Mouse (Mus musculus) gastrocnemius, adult 2 months (tissue): ENCODE measurements around the gene Fndc3a. TPM values are rescaled to one million over a fixed set of nuclear protein-coding genes. Genes with fewer than 3 reads are reported as not detected.

Source experiments
- DNase-seq: peaks from one replicate; pipeline ENCODE4 v3.0.0; 2022
- H3K27ac ChIP-seq: fragments of 200-600 bp; 2 replicates; pipeline ENCODE4 v1.8.1; 2022; ENCODE audit warnings: mild to moderate bottlenecking
- H3K4me3 ChIP-seq: fragments of 200-600 bp; 2 replicates; pipeline ENCODE4 v1.8.1; 2022; ENCODE audit warnings: mild to moderate bottlenecking, moderate library complexity
- CTCF ChIP-seq: fragments of 200-600 bp; IDR thresholded peaks from 2 replicates; pipeline ENCODE4 v1.8.1; 2022; ENCODE audit warnings: antibody characterized with exemption, mild to moderate bottlenecking, moderate library complexity
- intact Hi-C: fragments of 180-260 bp; cut with DNase I; formaldehyde crosslinking; loops from one replicate; pipeline ENCODE4 v1.15.1; 2025
- total RNA-seq, 2 experiments: library from RNA; stranded (reverse); gene quantifications; 2 replicates each; pipeline ENCODE4 v1.2.3; 2021

Fndc3a gene
- total RNA-seq, 2 experiments from 2014 or later = 7.5 to 8.5 TPM

DNA sequence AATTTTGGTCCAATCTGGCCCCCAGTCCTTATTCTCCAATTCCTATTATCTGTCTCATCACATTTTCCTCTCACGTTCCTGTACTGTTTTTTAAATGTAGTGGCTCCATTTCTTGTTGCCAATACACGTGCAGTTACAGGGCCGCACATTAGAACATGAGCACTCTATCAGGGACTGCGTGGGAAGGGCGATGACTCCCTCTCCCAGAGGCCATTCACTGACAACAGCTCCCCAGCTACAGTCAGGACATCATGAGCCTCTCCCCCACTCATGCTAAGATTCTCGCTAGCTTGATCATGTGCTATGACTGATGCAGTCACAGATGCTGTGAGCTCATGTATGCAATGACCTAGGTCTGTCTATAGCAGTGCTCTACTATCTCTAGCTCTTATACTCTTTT lies 71.3 kb downstream of the Fndc3a start:
- TF ChIP-seq CTCF = no peak

DNA sequence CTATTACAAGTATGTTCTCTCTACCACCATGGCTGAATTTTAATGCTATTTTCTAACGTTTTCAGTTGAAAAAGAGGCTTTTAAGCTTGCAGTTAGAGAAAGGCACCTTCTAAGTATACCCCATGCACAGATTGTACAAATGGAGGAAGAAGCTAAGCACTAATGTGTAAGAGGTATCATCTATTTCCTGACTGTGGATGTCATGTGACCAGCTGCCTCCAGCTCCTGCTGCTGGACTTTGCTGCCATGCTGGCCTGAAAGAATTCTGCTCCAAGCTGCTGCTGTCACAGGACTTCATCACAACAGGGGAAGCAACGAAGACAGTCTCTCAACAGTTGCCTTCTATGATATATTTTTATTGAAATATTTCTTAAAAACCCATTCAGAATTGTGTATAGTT lies 76.2 kb downstream of the Fndc3a start:
- H3K27ac ChIP-seq = no peak overlapping the region
- no peak for TF ChIP-seq CTCF
- no peak for DNase-seq
- no peak overlapping the region for H3K4me3 ChIP-seq
- intact Hi-C loops = no loop called here

More for the DNA sequence above, 71.3 kb downstream of the Fndc3a start:
- intact Hi-C loops = no loop called here
- H3K27ac ChIP-seq = no peak overlapping the region
- H3K4me3 ChIP-seq = no peak overlapping the region
- DNase-seq = no peak

- TF ChIP-seq CTCF = no peak
- no peak overlapping the region for H3K4me3 ChIP-seq
- H3K27ac ChIP-seq = no peak overlapping the region
- intact Hi-C loops = no loop called here
- DNase-seq = no peak
Measured at GRCm38 (mm10) chr14:72625411-72625810, 84.4 kb downstream of the Fndc3a start.

- TF ChIP-seq CTCF = no peak
- no peak overlapping the region for H3K4me3 ChIP-seq
- no peak for DNase-seq
- intact Hi-C loops = loop anchor here (5.0 kb wide), 1 partner anchor 103 kb away; no protein-coding TSS in a partner anchor
- H3K27ac ChIP-seq = peak overlapping the region; percentile 88; the same call in 1 of the 2 replicates
Measured at GRCm38 (mm10) chr14:72604077-72604476, 105.7 kb downstream of the Fndc3a start.

DNA sequence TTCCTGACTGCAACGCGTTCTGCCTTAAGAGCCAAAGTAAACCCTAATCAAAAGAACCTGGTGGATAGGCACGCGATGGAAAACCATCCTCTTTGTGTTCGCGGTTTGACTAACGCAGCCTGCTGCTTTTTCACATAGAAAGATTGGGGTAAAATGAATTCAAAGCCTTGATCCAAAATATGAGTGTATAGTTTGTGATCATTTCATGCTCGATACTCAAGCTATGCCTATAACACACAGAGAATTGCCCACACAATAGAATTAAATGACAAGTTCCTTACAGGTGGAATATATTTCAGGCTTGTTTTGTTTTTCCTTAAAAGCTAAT lies 106.6 kb downstream of the Fndc3a start:
- intact Hi-C loops = loop anchor here (5.0 kb wide), 1 partner anchor 104 kb away; no protein-coding TSS in a partner anchor
- no peak for DNase-seq
- H3K27ac ChIP-seq = peak overlapping the region; percentile 88
- TF ChIP-seq CTCF = no peak
- peak overlapping the region; percentile 85 for H3K4me3 ChIP-seq

GRCm38 (mm10) chr14:72602521-72603193 lies 107.1 kb downstream of the Fndc3a start:
- H3K4me3 ChIP-seq = peak overlapping the region; percentile 85
- peak; percentile 94 for DNase-seq
- no peak for TF ChIP-seq CTCF
- peak overlapping the region; percentile 88 for H3K27ac ChIP-seq
- intact Hi-C loops = loop anchor here (5.0 kb wide), 1 partner anchor 105 kb away; no protein-coding TSS in a partner anchor

DNA sequence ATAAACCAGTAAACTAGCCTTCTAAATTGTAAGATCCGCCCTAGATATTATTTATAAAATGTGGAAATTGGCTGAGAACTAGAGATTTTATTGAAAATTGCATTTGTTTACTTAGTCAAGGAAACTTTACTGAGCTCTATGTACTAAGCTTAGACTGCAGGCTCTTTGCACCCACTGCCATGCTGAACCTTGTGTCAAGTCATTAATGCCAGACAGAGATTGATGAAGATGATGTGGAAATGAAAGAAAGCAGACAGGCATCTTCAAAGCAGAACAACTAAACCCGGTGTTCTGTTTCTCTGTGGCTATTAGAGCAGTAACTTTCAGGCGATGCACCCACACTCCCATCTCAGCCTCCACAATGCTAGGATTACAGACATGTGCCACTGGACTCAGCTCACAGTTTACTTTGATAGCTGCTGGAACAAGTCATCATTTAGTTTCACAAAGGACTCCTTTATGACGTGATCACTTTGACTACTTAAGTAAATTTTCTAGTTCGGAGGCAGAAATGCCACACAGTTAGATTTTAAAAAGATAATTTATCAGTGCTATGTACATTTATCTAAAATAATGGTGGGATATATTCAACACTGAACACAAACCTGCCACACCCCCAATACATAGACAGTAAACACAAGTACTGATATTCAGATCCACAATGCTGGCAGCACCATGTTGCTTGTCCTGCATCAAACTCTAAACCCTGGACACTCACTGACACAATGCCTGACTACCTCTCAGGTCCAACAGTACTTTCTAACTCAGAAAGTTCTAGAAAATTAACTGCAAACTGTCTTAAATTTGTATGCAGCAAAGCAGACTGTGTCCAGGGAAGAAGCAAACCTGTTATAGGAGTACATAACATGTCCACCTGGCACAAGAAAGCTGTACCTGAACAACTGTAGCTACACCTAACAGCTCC lies 108.2 kb downstream of the Fndc3a start:
- DNase-seq = no peak
- peak overlapping the region; percentile 88 for H3K27ac ChIP-seq
- peak overlapping the region; percentile 85 for H3K4me3 ChIP-seq
- intact Hi-C loops = loop anchor here (5.0 kb wide), 1 partner anchor 106 kb away; no protein-coding TSS in a partner anchor
- no peak for TF ChIP-seq CTCF

GRCm38 (mm10) chr14:72600375-72600774 lies 109.4 kb downstream of the Fndc3a start:
- no peak for DNase-seq
- no peak for TF ChIP-seq CTCF
- Histone ChIP-seq H3K4me3 (no peak overlapping the region), H3K27ac (no peak overlapping the region)
- intact Hi-C loops = loop anchor here (5.0 kb wide), 1 partner anchor 107 kb away; no protein-coding TSS in a partner anchor

DNA sequence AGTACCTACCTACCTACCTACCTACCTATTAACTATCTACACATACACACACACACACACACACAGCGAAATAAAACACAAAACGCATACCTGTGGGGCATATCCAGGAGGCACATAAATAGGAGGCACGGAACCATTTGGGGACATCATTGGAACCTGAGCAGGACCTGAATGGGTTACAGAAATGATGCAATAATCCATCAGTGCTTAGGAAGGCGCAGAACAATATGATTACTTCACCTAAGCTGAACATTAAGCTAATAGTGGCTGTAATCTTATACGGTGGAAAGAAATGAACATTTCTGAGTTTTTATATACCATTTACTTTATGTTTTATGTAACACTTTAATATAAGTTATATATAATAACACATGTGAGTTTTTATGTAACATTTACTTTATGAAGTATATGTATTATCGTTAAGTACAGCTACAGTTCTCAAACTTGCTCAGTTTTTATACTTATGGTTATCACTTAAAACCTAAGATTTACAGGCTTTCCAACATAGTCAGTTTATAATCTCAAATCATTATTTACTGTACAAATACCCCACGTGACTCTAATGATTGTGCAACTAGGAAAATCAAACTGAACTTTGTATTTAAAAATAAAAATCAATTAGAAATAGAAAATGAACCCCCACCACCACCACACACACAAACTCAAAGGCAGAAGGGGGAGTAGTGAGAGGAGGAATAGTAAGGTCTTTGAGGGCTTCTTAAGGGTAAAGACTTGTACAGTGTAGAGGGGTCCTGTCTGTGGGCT lies 110.6 kb downstream of the Fndc3a start:
- no peak for DNase-seq
- no peak for TF ChIP-seq CTCF
- no peak overlapping the region for H3K27ac ChIP-seq
- intact Hi-C loops = no loop called here
- no peak overlapping the region for H3K4me3 ChIP-seq

GRCm38 (mm10) chr14:72594191-72594590 lies 115.6 kb downstream of the Fndc3a start:
- Histone ChIP-seq H3K4me3 (no peak overlapping the region), H3K27ac (no peak overlapping the region)
- no peak for DNase-seq
- TF ChIP-seq CTCF = no peak
- intact Hi-C loops = no loop called here

GRCm38 (mm10) chr14:72589415-72589814 lies 120.4 kb downstream of the Fndc3a start:
- Histone ChIP-seq H3K27ac (no peak overlapping the region), H3K4me3 (no peak overlapping the region)
- intact Hi-C loops = no loop called here
- no peak for DNase-seq
- no peak for TF ChIP-seq CTCF

DNA sequence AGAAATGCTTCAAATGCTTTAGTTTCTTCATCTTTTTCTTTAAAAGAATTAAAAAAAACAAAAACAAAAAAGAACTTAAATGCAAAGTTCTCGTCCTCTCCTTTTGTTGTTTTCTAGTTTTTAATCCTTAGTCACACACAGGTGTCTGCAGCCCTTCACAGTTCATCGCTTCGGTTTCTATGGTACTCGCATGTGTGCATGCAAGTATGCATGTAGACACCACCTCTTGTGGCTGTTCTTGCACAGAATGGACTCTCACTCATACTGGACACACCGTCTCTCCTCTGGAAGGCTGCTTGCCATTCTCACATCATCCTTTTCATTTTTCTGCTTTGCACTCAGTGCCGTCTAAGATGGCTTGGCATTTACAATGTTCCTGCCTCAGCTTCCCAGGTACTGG lies 126.8 kb downstream of the Fndc3a start:
- Histone ChIP-seq H3K4me3 (no peak overlapping the region), H3K27ac (no peak overlapping the region)
- intact Hi-C loops = no loop called here
- TF ChIP-seq CTCF = no peak
- no peak for DNase-seq
